Mouse (Mus musculus) midbrain, embryonic 13.5 days (tissue): Measurements from ENCODE around the gene Slamf8. TPM values are rescaled to one million over a fixed set of nuclear protein-coding genes. Genes with fewer than 3 reads are reported as not detected.
A peak's percentile ranks its signal among the peaks of the same experiment; 100 is the strongest.

Experiments
- ATAC-seq: fragments of 200-750 bp; cut with Nextera tagmentation; 2 replicates; pipeline ENCODE4 v1.8.0; 2017; ENCODE audit warnings: mild to moderate bottlenecking, moderate TSS enrichment, moderate library complexity
- H3K27ac ChIP-seq: fragments of 300-500 bp; sonication (generic); 2 replicates; pipeline ENCODE4 v1.5.1; 2015; ENCODE audit warnings: inconsistent platforms, mild to moderate bottlenecking, moderate library complexity
- H3K27me3 ChIP-seq: fragments of 300-500 bp; sonication (generic); 2 replicates; pipeline ENCODE4 v1.6.1; 2015; ENCODE audit warnings: mild to moderate bottlenecking, inconsistent platforms
- H3K36me3 ChIP-seq: fragments of 300-500 bp; sonication (generic); 2 replicates; pipeline ENCODE4 v1.6.1; 2015; ENCODE audit warnings: mild to moderate bottlenecking, inconsistent platforms
- H3K4me1 ChIP-seq: fragments of 300-500 bp; sonication (generic); replicated peaks from 2 replicates; pipeline ENCODE4 v1.6.1; 2015; ENCODE audit warnings: inconsistent platforms
- H3K4me2 ChIP-seq: fragments of 300-500 bp; sonication (generic); replicated peaks from 2 replicates; pipeline ENCODE4 v1.6.1; 2015; ENCODE audit warnings: moderate library complexity, mild to moderate bottlenecking, inconsistent platforms
- H3K4me3 ChIP-seq: fragments of 300-500 bp; sonication (generic); replicated peaks from 2 replicates; pipeline ENCODE4 v1.5.1; 2015; ENCODE audit warnings: mild to moderate bottlenecking, inconsistent platforms
- H3K9ac ChIP-seq: fragments of 300-500 bp; sonication (generic); replicated peaks from 2 replicates; pipeline ENCODE4 v1.6.1; 2015; ENCODE audit warnings: mild to moderate bottlenecking, inconsistent platforms
- H3K9me3 ChIP-seq: fragments of 300-500 bp; sonication (generic); 2 replicates; pipeline ENCODE4 v1.6.1; 2016; ENCODE audit warnings: mild to moderate bottlenecking, inconsistent platforms
- WGBS: fragments of 180-500 bp; shearing (Covaris S2); methylation state at CpG from one replicate; pipeline ENCODE4 v1.1.7; 2015; 5-methylcytosine and 5-hydroxymethylcytosine counted together
- polyA plus RNA-seq: library from polyadenylated mRNA; unstranded; fragments of >200 nt; fragmentation: Nextera tagmentation; extraction: Ambion mirVana; gene quantifications from 2 replicates; pipeline ENCODE4 v1.2.1, GENCODE M21; 2015

Gene Slamf8
- polyA plus RNA-seq, 1 experiment from 2014 or later, result not detected

GRCm38 (mm10) chr1:172550551-172550951, 39.8 kb downstream of the Slamf8 start:
- WGBS, result under 1% methylated on average over 8 of the region's 8 CpGs
- no peak overlapping the region for H3K27ac ChIP-seq

GRCm38 (mm10) chr1:172549717-172550116, 40.7 kb downstream of the Slamf8 start:
- Histone ChIP-seq H3K36me3 (no peaks in the 10 kb centered on the region), H3K27me3 (peaks cover 14% of the 10 kb centered on the region), H3K4me1 (peaks cover 32% of the 10 kb centered on the region), H3K4me2 (peak overlapping the region; percentile 66), H3K9me3 (no peaks in the 10 kb centered on the region), H3K4me3 (peak overlapping the region; percentile 44), H3K9ac (peak overlapping the region; percentile 60; the same call in 1 of the 2 replicates), H3K27ac (no peak overlapping the region)
- ATAC-seq, result no peak
- WGBS, result 3% methylated on average over 8 of the region's 8 CpGs

More at GRCm38 (mm10) chr1:172550551-172550951, 39.8 kb downstream of the Slamf8 start:
- Histone ChIP-seq H3K4me1 (peaks cover 32% of the 10 kb centered on the region), H3K9ac (peak overlapping the region; percentile 60), H3K4me2 (peak overlapping the region; percentile 66), H3K4me3 (peak overlapping the region; percentile 44), H3K27me3 (peaks cover 14% of the 10 kb centered on the region), H3K36me3 (no peaks in the 10 kb centered on the region), H3K9me3 (no peaks in the 10 kb centered on the region)
- ATAC-seq, result peak; percentile 91

GRCm38 (mm10) chr1:172549314-172549713, 41.1 kb downstream of the Slamf8 start:
- Histone ChIP-seq H3K27me3 (peaks cover 14% of the 10 kb centered on the region), H3K4me3 (no peak overlapping the region), H3K9me3 (no peaks in the 10 kb centered on the region), H3K9ac (peak overlapping the region; percentile 60; the same call in 1 of the 2 replicates), H3K27ac (no peak overlapping the region), H3K36me3 (no peaks in the 10 kb centered on the region), H3K4me2 (peak overlapping the region; percentile 66), H3K4me1 (peaks cover 32% of the 10 kb centered on the region)
- ATAC-seq, result no peak
- WGBS, result 12% methylated on average over 2 of the region's 2 CpGs

- H3K9ac ChIP-seq, result no peak overlapping the region
- ATAC-seq, result no peak
- H3K9me3 ChIP-seq, result no peaks in the 10 kb centered on the region
- H3K4me3 ChIP-seq, result no peak overlapping the region
- peaks cover 14% of the 10 kb centered on the region for H3K27me3 ChIP-seq
- H3K27ac ChIP-seq, result no peak overlapping the region
- no peaks in the 10 kb centered on the region for H3K36me3 ChIP-seq
- WGBS, result 60% methylated on average over 7 of the region's 7 CpGs
- no peak overlapping the region for H3K4me2 ChIP-seq
- H3K4me1 ChIP-seq, result peaks cover 32% of the 10 kb centered on the region
Observed at GRCm38 (mm10) chr1:172548501-172548900, 41.9 kb downstream of the Slamf8 start.

GRCm38 (mm10) chr1:172546062-172546461, 44.3 kb downstream of the Slamf8 start:
- no peak overlapping the region for H3K27ac ChIP-seq
- no peak for ATAC-seq
- no peak overlapping the region for H3K4me3 ChIP-seq
- peaks cover 19% of the 10 kb centered on the region for H3K4me1 ChIP-seq
- no peak overlapping the region for H3K9ac ChIP-seq
- H3K27me3 ChIP-seq, result peaks cover 4% of the 10 kb centered on the region; the same call in 1 of the 2 replicates
- WGBS, result 86% methylated on average over 4 of the region's 4 CpGs
- H3K36me3 ChIP-seq, result no peaks in the 10 kb centered on the region
- no peaks in the 10 kb centered on the region for H3K9me3 ChIP-seq
- no peak overlapping the region for H3K4me2 ChIP-seq

GRCm38 (mm10) chr1:172540283-172540820, 50.0 kb downstream of the Slamf8 start:
- H3K36me3 ChIP-seq, result no peaks in the 10 kb centered on the region
- 0 out of 2 replicates have a peak, but pooled peaks have one; percentile 25 for ATAC-seq
- peaks cover 12% of the 10 kb centered on the region for H3K4me1 ChIP-seq
- H3K9me3 ChIP-seq, result no peaks in the 10 kb centered on the region
- no peak overlapping the region for H3K9ac ChIP-seq
- no peak overlapping the region for H3K4me3 ChIP-seq
- WGBS, result 40% methylated on average over 11 of the region's 11 CpGs
- peak overlapping the region; percentile 48; the same call in 1 of the 2 replicates for H3K27ac ChIP-seq
- no peak overlapping the region for H3K4me2 ChIP-seq
- H3K27me3 ChIP-seq, result no peaks in the 10 kb centered on the region

- WGBS, result 62% methylated on average over 6 of the region's 6 CpGs
- Histone ChIP-seq H3K27me3 (no peaks in the 10 kb centered on the region), H3K27ac (no peak overlapping the region; the same call in 1 of the 2 replicates), H3K9me3 (no peaks in the 10 kb centered on the region), H3K4me3 (no peak overlapping the region), H3K4me1 (peaks cover 12% of the 10 kb centered on the region), H3K4me2 (no peak overlapping the region), H3K36me3 (no peaks in the 10 kb centered on the region), H3K9ac (no peak overlapping the region)
- peak; percentile 49 for ATAC-seq
Observed at GRCm38 (mm10) chr1:172539827-172540226, 50.5 kb downstream of the Slamf8 start.

- no peak overlapping the region for H3K4me2 ChIP-seq
- peaks cover 8% of the 10 kb centered on the region; the same call in 1 of the 2 replicates for H3K27me3 ChIP-seq
- no peak overlapping the region for H3K4me3 ChIP-seq
- no peak for ATAC-seq
- 86% methylated on average over 16 of the region's 16 CpGs for WGBS
- no peak overlapping the region for H3K9ac ChIP-seq
- H3K36me3 ChIP-seq, result no peaks in the 10 kb centered on the region
- peaks cover 35% of the 10 kb centered on the region for H3K4me1 ChIP-seq
- H3K9me3 ChIP-seq, result no peaks in the 10 kb centered on the region
- H3K27ac ChIP-seq, result no peak overlapping the region
Observed at GRCm38 (mm10) chr1:172535116-172535515, 55.3 kb downstream of the Slamf8 start.

- peaks cover 35% of the 10 kb centered on the region for H3K4me1 ChIP-seq
- peak overlapping the region; percentile 33; the same call in 1 of the 2 replicates for H3K9ac ChIP-seq
- 2% methylated on average over 13 of the region's 13 CpGs for WGBS
- ATAC-seq, result peak; percentile 75
- H3K4me3 ChIP-seq, result peak overlapping the region; percentile 21
- no peaks in the 10 kb centered on the region for H3K9me3 ChIP-seq
- peak overlapping the region; percentile 49 for H3K4me2 ChIP-seq
- H3K27me3 ChIP-seq, result peaks cover 10% of the 10 kb centered on the region; the same call in 1 of the 2 replicates
- no peak overlapping the region for H3K27ac ChIP-seq
- H3K36me3 ChIP-seq, result no peaks in the 10 kb centered on the region
Observed at GRCm38 (mm10) chr1:172532551-172532950, 57.8 kb downstream of the Slamf8 start.

Other genes starting within 250 kb of the Slamf8 start
- 0.98 TPM in 2 replicates for gene Kcnj10, start 249.4 kb downstream of the Slamf8 start, polyA plus RNA-seq
- 4.9 and 5.7 TPM in 2 replicates for gene Pigm, start 214.0 kb downstream of the Slamf8 start, polyA plus RNA-seq
- 0.31 TPM in 1 of 2 replicates, not detected in the other for gene Slamf9, start 115.2 kb downstream of the Slamf8 start, polyA plus RNA-seq
- gene Igsf9, start 108.8 kb downstream of the Slamf8 start, polyA plus RNA-seq, result 89.0 and 94.9 TPM in 2 replicates
- gene Tagln2, start 90.5 kb downstream of the Slamf8 start, polyA plus RNA-seq, result 44.0 and 49.9 TPM in 2 replicates
- 1.9 and 2.0 TPM in 2 replicates for gene Cfap45, start 69.8 kb downstream of the Slamf8 start, polyA plus RNA-seq
- 0.20 TPM in 1 of 2 replicates, not detected in the other for gene Vsig8, start 34.6 kb downstream of the Slamf8 start, polyA plus RNA-seq
- gene Fcrl6, start 12.0 kb upstream of the Slamf8 start, polyA plus RNA-seq, result not detected in 2 replicates
- 6.2 and 6.3 TPM in 2 replicates for gene Dusp23, start 42.4 kb upstream of the Slamf8 start, polyA plus RNA-seq
- gene Crp, start 107.5 kb upstream of the Slamf8 start, polyA plus RNA-seq, result not detected in 2 replicates